Mouse (Mus musculus): ENCODE measurements at regions not wholly inside any gene's neighbourhood (a gene's known extent, or its start where the extent isn't known, plus 50 kb on each side); places are given as distances from the start of the nearest gene placed in this dataset.

GRCm38 (mm10) chr14:45984135-45984892, 326.4 kb upstream of the Ddhd1 start:
- DNase-seq (ENCODE audit: low spot score) = no peak

DNA sequence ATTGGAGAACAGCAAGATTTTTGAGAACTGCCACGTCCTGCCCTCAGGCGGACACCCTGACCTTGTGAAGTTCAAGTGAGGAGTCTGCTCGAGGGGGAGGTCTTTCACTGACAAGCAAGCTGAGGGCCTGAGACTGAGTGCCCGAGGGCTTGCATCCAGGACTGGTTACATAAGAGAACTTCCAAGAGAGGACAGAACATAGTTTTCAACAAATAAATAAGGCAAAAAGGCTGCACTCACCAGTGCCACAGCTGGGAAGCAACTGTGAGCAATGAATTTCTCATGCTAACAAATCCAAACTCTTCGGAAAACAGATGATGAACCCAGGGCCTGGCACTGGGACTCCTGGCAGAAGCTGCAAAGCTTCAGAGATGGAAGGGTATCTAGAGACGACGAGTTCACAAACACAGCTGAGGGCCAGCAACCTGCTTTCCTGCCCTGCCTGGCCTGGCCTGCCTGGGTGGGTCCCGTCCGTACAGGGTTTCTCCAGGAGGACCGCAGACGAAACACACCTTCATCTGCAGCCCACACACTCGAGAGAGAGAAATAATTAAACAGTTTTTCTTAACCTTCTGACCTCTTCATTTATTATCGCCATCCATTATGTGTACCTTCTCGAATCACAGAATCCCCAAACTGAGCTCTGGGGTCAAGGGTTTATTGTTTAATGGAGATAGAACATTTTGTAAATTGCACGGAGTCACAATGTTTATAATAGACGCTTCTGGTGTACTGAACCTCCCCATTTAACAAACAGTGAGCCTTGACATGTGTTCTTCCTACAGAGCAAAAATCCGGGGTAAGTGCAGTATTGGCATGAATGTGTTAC, 334.3 kb upstream of the Ddhd1 start:
- DNase-seq (ENCODE audit: low spot score) = no peak

DNA sequence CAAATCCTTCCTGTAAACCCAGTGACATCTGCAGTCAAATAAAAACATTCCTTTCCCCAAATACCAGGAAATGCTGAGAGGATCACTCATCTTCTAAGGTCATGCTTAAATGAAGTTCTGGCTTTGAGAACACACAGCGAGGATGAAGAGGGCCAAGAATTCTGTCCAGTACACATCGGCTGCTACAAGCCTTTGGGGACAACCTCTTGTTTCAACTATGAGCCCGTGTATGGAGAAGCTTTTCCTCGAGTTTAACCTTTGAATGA, 334.9 kb upstream of the Ddhd1 start:
- no peak for DNase-seq (ENCODE audit: low spot score)

DNA sequence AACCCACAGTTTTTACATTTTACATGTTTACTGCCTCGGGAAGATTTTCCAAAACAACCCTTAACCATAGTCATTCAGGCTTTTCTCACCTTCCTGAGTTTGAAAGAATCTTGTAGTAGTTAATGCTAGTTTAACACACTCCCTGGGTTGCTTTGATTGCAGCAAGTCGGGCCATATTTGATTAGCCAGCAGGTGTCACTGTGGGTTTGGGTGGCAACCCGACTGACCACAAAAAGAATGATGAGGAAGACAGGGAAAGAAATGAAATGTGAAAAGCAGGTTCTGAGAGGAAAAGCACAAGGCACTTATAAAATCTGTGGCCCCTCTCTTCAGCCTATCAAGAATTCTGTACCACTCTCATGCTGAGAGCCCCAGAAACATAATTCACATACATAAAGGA, 335.7 kb upstream of the Ddhd1 start:
- DNase-seq (ENCODE audit: low spot score) = no peak

- no peak for DNase-seq (ENCODE audit: low spot score)
Observed at GRCm38 (mm10) chr14:45996760-45997159, 338.8 kb upstream of the Ddhd1 start.

- no peak for DNase-seq (ENCODE audit: low spot score)
Observed at GRCm38 (mm10) chr14:46004078-46004477, 346.1 kb upstream of the Ddhd1 start.

GRCm38 (mm10) chr14:46005307-46005706, 347.4 kb upstream of the Ddhd1 start:
- no peak for DNase-seq (ENCODE audit: low spot score)

GRCm38 (mm10) chr14:46013232-46013631, 355.3 kb upstream of the Ddhd1 start:
- no peak for DNase-seq (ENCODE audit: low spot score)

- DNase-seq (ENCODE audit: low spot score) = no peak
Observed at GRCm38 (mm10) chr14:46014090-46014489, 356.1 kb upstream of the Ddhd1 start.

- no peak for DNase-seq (ENCODE audit: low spot score)
Observed at GRCm38 (mm10) chr14:46015682-46016400, 357.9 kb upstream of the Ddhd1 start.

DNA sequence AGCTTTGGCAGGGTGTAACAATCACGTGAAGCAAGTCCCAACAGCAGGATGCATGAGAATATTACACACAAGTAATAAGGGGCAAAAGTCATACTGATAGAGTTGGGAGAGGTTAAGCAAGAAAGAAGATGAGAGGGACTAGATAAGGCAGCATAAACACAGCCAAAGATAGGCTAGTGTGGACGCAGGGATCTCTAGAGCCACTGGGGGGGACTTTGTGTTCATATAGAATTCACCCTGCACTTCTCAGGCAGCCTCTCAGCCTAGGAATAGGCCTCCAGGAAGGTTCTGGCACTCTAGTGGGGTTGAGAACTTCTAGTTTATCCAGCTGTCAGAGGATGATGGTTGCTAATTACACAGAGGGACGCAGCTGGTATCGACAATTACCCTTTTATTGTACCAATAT, 358.8 kb upstream of the Ddhd1 start:
- DNase-seq (ENCODE audit: low spot score) = no peak

DNA sequence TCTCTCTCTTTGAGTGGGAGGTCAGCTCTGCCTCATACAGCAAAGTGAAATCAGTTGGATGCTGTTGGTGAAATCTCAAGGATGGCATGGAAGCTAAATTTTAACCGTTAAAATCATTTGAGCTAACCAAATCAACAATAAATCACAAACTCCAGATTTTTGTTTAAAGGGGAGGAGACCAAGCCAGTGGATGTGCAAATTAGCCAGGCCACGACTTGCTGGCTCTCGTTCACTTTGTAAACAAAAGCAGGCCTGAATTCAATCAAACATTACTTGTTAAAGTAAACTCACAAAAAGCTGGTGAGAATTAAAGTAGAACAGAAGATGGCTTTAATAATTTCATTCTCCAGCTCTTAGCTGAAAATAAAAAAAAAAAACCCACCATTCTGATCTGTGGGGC, 359.3 kb upstream of the Ddhd1 start:
- no peak for DNase-seq (ENCODE audit: low spot score)

DNA sequence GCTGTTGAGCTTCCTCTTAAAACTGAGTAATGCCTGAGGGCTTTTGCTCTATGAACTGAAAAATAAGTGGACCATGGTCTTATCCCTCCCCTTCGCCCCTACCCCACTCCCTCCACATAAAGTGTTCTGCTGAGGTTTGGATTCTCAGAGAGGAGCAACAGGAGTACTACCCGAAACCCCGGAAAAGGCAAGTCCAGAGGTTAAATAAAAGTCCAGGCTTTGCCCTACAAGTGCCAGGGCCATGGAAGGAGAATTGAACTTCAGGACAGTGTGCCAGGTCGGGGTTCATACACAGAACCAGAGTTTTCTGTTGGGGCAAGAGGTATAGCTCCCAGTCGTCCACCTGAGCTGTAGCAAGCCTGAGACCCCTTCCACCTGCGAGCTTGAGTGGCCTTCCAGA, 360.0 kb upstream of the Ddhd1 start:
- DNase-seq (ENCODE audit: low spot score) = no peak

DNA sequence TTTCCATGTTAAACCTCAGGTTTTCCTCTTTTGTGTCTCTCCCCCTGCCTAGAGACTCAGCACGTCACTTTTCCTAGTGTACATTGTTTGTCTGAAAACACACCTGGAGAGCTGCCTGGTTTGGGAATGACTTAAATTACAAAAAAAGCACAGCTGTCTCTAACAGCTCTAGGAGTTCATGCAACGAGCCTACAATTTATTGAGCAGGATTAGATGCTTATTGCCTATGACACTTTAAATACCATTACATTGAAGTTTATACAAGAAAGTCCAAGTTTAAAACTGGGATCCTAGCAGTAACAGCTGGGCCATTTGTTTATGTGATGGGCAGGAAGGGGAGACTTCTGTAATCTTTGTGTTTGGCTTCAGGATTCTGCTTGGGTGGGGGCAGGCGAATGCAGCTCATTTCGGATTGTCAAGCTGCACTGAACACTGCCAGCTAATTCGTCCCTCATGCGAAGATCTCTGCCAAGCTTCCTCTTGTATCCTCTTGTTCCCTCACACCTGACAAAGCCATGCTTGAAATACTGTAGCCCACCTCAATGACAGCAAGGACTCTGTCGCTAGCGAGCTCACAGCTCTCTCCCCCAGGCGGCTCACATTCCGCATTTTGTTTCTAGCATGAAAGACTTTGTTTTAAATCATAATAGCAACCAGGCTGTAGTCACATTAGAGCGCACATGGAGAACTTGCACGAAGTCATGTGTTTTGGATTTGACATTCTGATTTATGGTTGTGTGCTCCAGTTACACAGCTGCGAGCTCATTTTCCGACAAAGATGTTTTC, 359.8 kb upstream of the Gm15217 start:
- DNase-seq (ENCODE audit: low spot score) = no peak

DNA sequence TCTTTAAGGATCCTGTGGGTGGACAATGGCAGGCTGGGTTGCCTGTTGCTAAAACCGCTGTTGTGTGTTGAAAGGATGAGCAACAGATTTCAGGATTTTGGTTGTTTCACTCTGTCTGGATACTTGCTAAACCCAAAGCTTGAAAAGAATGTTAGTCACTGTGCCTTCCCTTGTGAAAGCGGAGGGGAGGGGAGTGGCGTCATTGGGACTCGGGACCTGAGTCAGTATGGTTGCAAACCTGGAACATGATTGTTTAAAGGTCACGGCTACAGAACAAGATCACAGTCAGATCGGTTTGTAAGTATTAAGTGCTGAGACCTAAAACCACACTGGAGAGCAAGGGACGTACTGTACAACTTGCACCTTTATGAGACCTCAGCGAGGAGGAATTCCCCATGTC, 344.9 kb upstream of the Gm15217 start:
- no peak for DNase-seq (ENCODE audit: low spot score)

- DNase-seq (ENCODE audit: low spot score) = no peak
Observed at GRCm38 (mm10) chr14:46060622-46061381, 318.4 kb upstream of the Gm15217 start.

- no peak for DNase-seq (ENCODE audit: low spot score)
Observed at GRCm38 (mm10) chr14:46067102-46067801, 312.0 kb upstream of the Gm15217 start.

- DNase-seq (ENCODE audit: low spot score) = no peak
Observed at GRCm38 (mm10) chr14:46071244-46071643, 308.0 kb upstream of the Gm15217 start.

DNA sequence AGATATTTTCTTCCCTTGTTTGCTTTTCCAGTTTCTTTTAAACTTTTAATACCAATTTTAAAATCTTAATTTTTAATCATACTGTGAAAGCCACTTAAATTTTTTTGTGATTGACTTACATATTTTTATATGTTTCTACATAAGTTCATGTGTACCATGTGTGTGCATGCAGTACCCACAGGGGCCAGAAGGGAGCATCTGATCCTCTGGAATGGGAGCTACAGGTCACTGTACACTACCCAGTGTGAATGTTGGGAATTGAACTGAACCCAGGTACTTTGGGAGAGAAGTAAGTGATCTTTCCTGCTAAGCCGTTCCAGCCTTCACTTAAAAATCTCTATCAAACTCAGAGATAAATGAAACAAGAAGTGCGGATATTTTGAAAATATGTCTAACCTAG, 302.5 kb upstream of the Gm15217 start:
- DNase-seq (ENCODE audit: low spot score) = no peak

DNA sequence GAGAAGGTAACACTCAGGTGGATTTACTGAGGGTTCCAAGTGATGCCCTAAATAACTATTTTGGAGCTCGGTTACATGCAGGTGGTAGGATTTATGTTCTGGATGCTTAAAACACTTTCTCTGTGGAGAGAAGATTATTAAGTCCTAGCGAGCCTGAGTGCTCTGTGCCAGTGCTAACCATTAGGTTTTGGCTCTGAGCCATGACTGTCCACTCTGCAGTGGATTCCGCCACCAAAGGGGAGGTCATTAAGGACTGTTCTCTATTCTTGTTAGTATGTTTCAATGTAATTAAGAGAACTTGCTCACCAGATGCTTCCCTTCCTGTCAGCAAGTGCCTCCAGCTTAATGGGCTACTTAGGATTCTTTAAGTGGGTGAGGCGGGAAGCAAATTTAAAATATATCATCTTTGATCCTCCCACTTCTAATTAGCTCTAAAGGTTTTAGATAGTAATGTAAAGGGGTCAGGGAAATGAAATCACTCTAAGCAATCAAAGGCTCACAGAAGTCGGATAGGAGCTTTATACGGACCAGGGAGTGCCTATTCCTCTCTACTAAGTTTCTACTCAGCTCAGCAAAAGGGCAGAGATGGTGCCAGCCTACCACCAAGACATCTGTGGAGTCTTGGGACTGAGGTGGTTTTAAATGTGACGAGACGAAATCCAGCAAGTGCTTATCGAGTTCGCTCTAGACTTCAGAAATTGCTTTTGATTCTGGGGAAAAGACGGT, 301.6 kb upstream of the Gm15217 start:
- no peak for DNase-seq (ENCODE audit: low spot score)

All from ovary, postnatal 10 days (tissue).